Mouse (Mus musculus): ENCODE measurements around the gene Pnpla7.

DNA sequence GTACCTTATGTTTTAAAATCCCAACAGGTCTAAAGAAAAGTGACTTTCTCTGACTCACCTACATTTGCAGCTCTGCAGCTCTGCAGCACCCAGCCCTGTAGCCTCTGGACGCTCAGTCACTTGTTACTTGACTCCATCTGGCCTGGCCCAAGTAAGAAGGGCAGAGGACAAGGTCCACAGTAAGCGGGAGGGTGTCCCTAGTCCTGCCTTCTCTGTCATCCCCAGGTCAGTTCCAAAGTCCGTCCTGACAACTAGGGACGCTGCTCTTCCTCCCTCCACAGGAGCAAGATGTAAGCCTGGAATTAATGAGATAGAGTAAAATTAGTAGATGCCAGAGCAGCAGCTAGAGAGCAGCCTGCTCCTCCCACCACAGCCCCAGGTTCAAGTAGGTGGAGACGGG lies 104.2 kb downstream of the Pnpla7 start, which contains the start of gene Entpd8:
- TF ChIP-seq CTCF (IDR thresholded peaks at IDR 0.05; ENCODE audit: control insufficient read depth, insufficient read depth, insufficient read length) (no peak), MYOD1 (IDR thresholded peaks at IDR 0.05; ENCODE audit: control insufficient read depth, insufficient read length, low read depth) (no peak), MAX (IDR thresholded peaks at IDR 0.05) (no peak), MYOG (IDR thresholded peaks at IDR 0.05; ENCODE audit: control insufficient read depth, extremely low read depth, insufficient read length) (no peak), FOSL1 (IDR thresholded peaks at IDR 0.05; ENCODE audit: insufficient read depth, low read length, poor library complexity, severe bottlenecking) (no peak), USF1 (IDR thresholded peaks at IDR 0.05; ENCODE audit: low read depth) (no peak), CEBPB (IDR thresholded peaks at IDR 0.05; ENCODE audit: low read depth) (no peak)
